Mouse (Mus musculus): ENCODE measurements around the gene Met. TPM values are rescaled to one million over a fixed set of nuclear protein-coding genes. Genes with fewer than 3 reads are reported as not detected.

The Met gene
- polyA plus RNA-seq, 1 experiment from 2014 or later = 0.95 TPM

- no peak overlapping the region for H3K4me3 ChIP-seq
- H3K27me3 ChIP-seq (ENCODE audit: low read depth, poor library complexity, severe bottlenecking) = no peaks in the 10 kb centered on the region
- H3K36me3 ChIP-seq = no peaks in the 10 kb centered on the region
- H3K4me1 ChIP-seq = peaks cover 20% of the 10 kb centered on the region
- H3K27ac ChIP-seq (replicated peaks) = no peak overlapping the region; the same call in 1 of the 2 replicates
- no peak for DNase-seq (ENCODE audit: low spot score)
- no peaks in the 10 kb centered on the region for H3K9me3 ChIP-seq (replicated peaks)
- WGBS = 60% methylated on average over 3 of the region's 3 CpGs
Observed at GRCm38 (mm10) chr6:17561886-17562285, 98.3 kb downstream of the Met start.

GRCm38 (mm10) chr6:17562472-17563088 lies 99.0 kb downstream of the Met start:
- Histone ChIP-seq H3K4me3 (0 out of 2 replicates have a peak overlapping the region, but pooled peaks have one; percentile 2), H3K36me3 (no peaks in the 10 kb centered on the region), H3K4me1 (peaks cover 20% of the 10 kb centered on the region), H3K27me3 (ENCODE audit: low read depth, poor library complexity, severe bottlenecking) (no peaks in the 10 kb centered on the region), H3K27ac (replicated peaks) (peak overlapping the region; percentile 52; the same call in 1 of the 2 replicates), H3K9me3 (replicated peaks) (no peaks in the 10 kb centered on the region)
- WGBS = 12% methylated on average over 10 of the region's 10 CpGs
- peak; percentile 37 for DNase-seq (ENCODE audit: low spot score)

GRCm38 (mm10) chr6:17568702-17569352 lies 105.2 kb downstream of the Met start:
- H3K36me3 ChIP-seq = no peaks in the 10 kb centered on the region
- 91% methylated on average over 11 of the region's 11 CpGs for WGBS
- no peaks in the 10 kb centered on the region for H3K27me3 ChIP-seq (ENCODE audit: low read depth, poor library complexity, severe bottlenecking)
- H3K4me1 ChIP-seq = no peaks in the 10 kb centered on the region
- no peak overlapping the region for H3K4me3 ChIP-seq
- H3K9me3 ChIP-seq (replicated peaks) = no peaks in the 10 kb centered on the region
- no peak for DNase-seq (ENCODE audit: low spot score)
- H3K27ac ChIP-seq (replicated peaks) = no peak overlapping the region

GRCm38 (mm10) chr6:17573227-17573626 lies 109.6 kb downstream of the Met start:
- no peaks in the 10 kb centered on the region for H3K4me1 ChIP-seq
- no peaks in the 10 kb centered on the region for H3K27me3 ChIP-seq (ENCODE audit: low read depth, poor library complexity, severe bottlenecking)
- no peak for DNase-seq (ENCODE audit: low spot score)
- WGBS = 88% methylated on average over 5 of the region's 5 CpGs
- H3K4me3 ChIP-seq = no peak overlapping the region
- no peaks in the 10 kb centered on the region for H3K36me3 ChIP-seq
- H3K9me3 ChIP-seq (replicated peaks) = 0 out of 2 replicates have a peak, but pooled peaks cover 3% of the 10 kb centered on the region
- H3K27ac ChIP-seq (replicated peaks) = no peak overlapping the region

- 0 out of 2 replicates have a peak, but pooled peaks cover 3% of the 10 kb centered on the region for H3K9me3 ChIP-seq (replicated peaks)
- no peak overlapping the region for H3K27ac ChIP-seq (replicated peaks)
- H3K36me3 ChIP-seq = no peaks in the 10 kb centered on the region
- WGBS = 96% methylated on average over 2 of the region's 2 CpGs
- no peaks in the 10 kb centered on the region for H3K4me1 ChIP-seq
- no peaks in the 10 kb centered on the region for H3K27me3 ChIP-seq (ENCODE audit: low read depth, poor library complexity, severe bottlenecking)
- no peak for DNase-seq (ENCODE audit: low spot score)
- H3K4me3 ChIP-seq = no peak overlapping the region
Observed at GRCm38 (mm10) chr6:17573732-17574131, 110.1 kb downstream of the Met start.

- Histone ChIP-seq H3K27ac (replicated peaks) (no peak overlapping the region), H3K36me3 (no peaks in the 10 kb centered on the region), H3K4me3 (no peak overlapping the region), H3K4me1 (no peaks in the 10 kb centered on the region), H3K27me3 (ENCODE audit: low read depth, poor library complexity, severe bottlenecking) (no peaks in the 10 kb centered on the region), H3K9me3 (replicated peaks) (0 out of 2 replicates have a peak, but pooled peaks cover 3% of the 10 kb centered on the region)
- no peak for DNase-seq (ENCODE audit: low spot score)
- 82% methylated on average over 3 of the region's 3 CpGs for WGBS
Observed at GRCm38 (mm10) chr6:17578092-17578760, 114.6 kb downstream of the Met start.

GRCm38 (mm10) chr6:17580349-17580748 lies 116.7 kb downstream of the Met start:
- WGBS = 93% methylated on average over 3 of the region's 3 CpGs
- Histone ChIP-seq H3K36me3 (no peaks in the 10 kb centered on the region), H3K27me3 (ENCODE audit: low read depth, poor library complexity, severe bottlenecking) (no peaks in the 10 kb centered on the region), H3K27ac (replicated peaks) (no peak overlapping the region), H3K9me3 (replicated peaks) (no peaks in the 10 kb centered on the region), H3K4me1 (peaks cover 6% of the 10 kb centered on the region; the same call in 1 of the 2 replicates), H3K4me3 (no peak overlapping the region)
- DNase-seq (ENCODE audit: low spot score) = no peak

GRCm38 (mm10) chr6:17583982-17584381 lies 120.4 kb downstream of the Met start:
- peak; percentile 66 for DNase-seq (ENCODE audit: low spot score)

GRCm38 (mm10) chr6:17589049-17589952 lies 125.7 kb downstream of the Met start:
- 43% methylated on average over 16 of the region's 16 CpGs for WGBS
- no peak overlapping the region for H3K27ac ChIP-seq (replicated peaks)
- no peak overlapping the region for H3K4me3 ChIP-seq
- peaks cover 6% of the 10 kb centered on the region; the same call in 1 of the 2 replicates for H3K4me1 ChIP-seq
- no peaks in the 10 kb centered on the region for H3K27me3 ChIP-seq (ENCODE audit: low read depth, poor library complexity, severe bottlenecking)
- DNase-seq (ENCODE audit: low spot score) = peak; percentile 67
- no peaks in the 10 kb centered on the region for H3K36me3 ChIP-seq
- H3K9me3 ChIP-seq (replicated peaks) = peaks cover 3% of the 10 kb centered on the region; the same call in 1 of the 2 replicates

More at GRCm38 (mm10) chr6:17583982-17584381, 120.4 kb downstream of the Met start:
- H3K9me3 ChIP-seq (replicated peaks) = no peaks in the 10 kb centered on the region
- 30% methylated on average over 13 of the region's 13 CpGs for WGBS
- peaks cover 6% of the 10 kb centered on the region; the same call in 1 of the 2 replicates for H3K4me1 ChIP-seq
- peak overlapping the region; percentile 50; the same call in 1 of the 2 replicates for H3K27ac ChIP-seq (replicated peaks)
- peak overlapping the region; percentile 43 for H3K4me3 ChIP-seq
- H3K36me3 ChIP-seq = no peaks in the 10 kb centered on the region
- H3K27me3 ChIP-seq (ENCODE audit: low read depth, poor library complexity, severe bottlenecking) = no peaks in the 10 kb centered on the region

- no peaks in the 10 kb centered on the region for H3K36me3 ChIP-seq
- DNase-seq (ENCODE audit: low spot score) = no peak
- WGBS = 60% methylated on average over 8 of the region's 8 CpGs
- H3K27me3 ChIP-seq (ENCODE audit: low read depth, poor library complexity, severe bottlenecking) = no peaks in the 10 kb centered on the region
- H3K9me3 ChIP-seq (replicated peaks) = peaks cover 3% of the 10 kb centered on the region; the same call in 1 of the 2 replicates
- no peak overlapping the region for H3K27ac ChIP-seq (replicated peaks)
- H3K4me3 ChIP-seq = no peak overlapping the region
- peaks cover 6% of the 10 kb centered on the region; the same call in 1 of the 2 replicates for H3K4me1 ChIP-seq
Observed at GRCm38 (mm10) chr6:17589953-17590627, 126.5 kb downstream of the Met start.

- no peak for DNase-seq (ENCODE audit: low spot score)
- H3K27ac ChIP-seq (replicated peaks) = no peak overlapping the region
- 93% methylated on average over 2 of the region's 2 CpGs for WGBS
- H3K27me3 ChIP-seq (ENCODE audit: low read depth, poor library complexity, severe bottlenecking) = no peaks in the 10 kb centered on the region
- H3K36me3 ChIP-seq = no peaks in the 10 kb centered on the region
- peaks cover 6% of the 10 kb centered on the region; the same call in 1 of the 2 replicates for H3K4me1 ChIP-seq
- H3K9me3 ChIP-seq (replicated peaks) = peaks cover 3% of the 10 kb centered on the region; the same call in 1 of the 2 replicates
- no peak overlapping the region for H3K4me3 ChIP-seq
Observed at GRCm38 (mm10) chr6:17593971-17594370, 130.4 kb downstream of the Met start.
